Mouse (Mus musculus): ENCODE data around the gene Zfp574.

- TF ChIP-seq GATA1 (IDR thresholded peaks at IDR 0.05; ENCODE audit: low read depth, low read length) (no peak), CTCF (IDR thresholded peaks at IDR 0.05 in 2 of 3, conservative IDR thresholded peaks at IDR 0.05 in 1 of 3; ENCODE audit: control insufficient read depth in 1 of 3, insufficient read depth in 1 of 3, low read depth in 2 of 3, low read length in 3 of 3, poor library complexity in 1 of 3, severe bottlenecking in 1 of 3) (no peak), EP300 (IDR thresholded peaks at IDR 0.05; ENCODE audit: low read depth in 1 of 2, low read length in 2 of 2) (no peak), POLR2AphosphoS5 (IDR thresholded peaks at IDR 0.05; ENCODE audit: borderline replicate concordance, low read depth, low read length) (no peak), ZKSCAN1 (IDR thresholded peaks at IDR 0.05; ENCODE audit: low read depth, low read length) (no peak), ZNF384 (IDR thresholded peaks at IDR 0.05; ENCODE audit: low read depth, low read length) (no peak), USF2 (IDR thresholded peaks at IDR 0.05; ENCODE audit: borderline replicate concordance in 1 of 2, insufficient read depth in 1 of 2, low read depth in 1 of 2, low read length in 2 of 2) (no peak), MAZ (IDR thresholded peaks at IDR 0.05; ENCODE audit: low read depth, low read length) (no peak), ELF1 (IDR thresholded peaks at IDR 0.05; ENCODE audit: low read depth, low read length) (no peak), POLR2A (IDR thresholded peaks at IDR 0.05; ENCODE audit: control insufficient read depth in 1 of 2, insufficient read depth in 1 of 2, low read depth in 1 of 2, low read length in 2 of 2, poor library complexity in 1 of 2) (no peak), ZC3H11A (IDR thresholded peaks at IDR 0.05; ENCODE audit: low read depth, low read length) (no peak), SMC3 (IDR thresholded peaks at IDR 0.05; ENCODE audit: low read depth, low read length) (no peak), CHD2 (IDR thresholded peaks at IDR 0.05; ENCODE audit: low read length) (no peak)
Observed at GRCm38 (mm10) chr7:25068724-25069123, 3.6 kb upstream of the Zfp574 start.

All from MEL (cell line).